Mouse (Mus musculus) left cerebral cortex, adult 11 months (tissue): ENCODE results near the gene Zdhhc7.

ENCODE experiments used
- DNase-seq: peaks from one replicate; pipeline ENCODE4 v3.0.0; 2022; ENCODE audit warnings: low spot score

Gene Zdhhc7

DNA sequence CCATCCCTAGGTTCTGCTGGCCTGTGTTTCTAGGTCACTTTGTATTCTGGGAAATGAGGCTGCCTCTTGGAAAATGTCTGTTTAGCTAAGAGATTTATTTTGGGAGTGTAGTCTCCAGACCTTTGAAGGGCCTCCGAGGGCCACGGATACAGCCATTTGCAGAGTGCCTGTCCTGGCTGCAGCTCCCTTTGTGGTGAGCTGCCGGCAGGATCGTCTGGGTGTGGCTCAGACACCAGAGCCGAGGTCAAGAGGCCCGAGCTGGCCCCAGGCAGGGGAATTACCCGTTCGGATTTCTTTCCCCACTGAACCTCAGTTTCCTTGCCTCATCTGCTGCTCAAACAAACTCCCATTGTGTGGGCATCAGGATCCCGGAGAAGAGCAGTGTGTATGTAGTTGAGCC, 65.2 kb downstream of the Zdhhc7 start:
- no peak for DNase-seq

DNA sequence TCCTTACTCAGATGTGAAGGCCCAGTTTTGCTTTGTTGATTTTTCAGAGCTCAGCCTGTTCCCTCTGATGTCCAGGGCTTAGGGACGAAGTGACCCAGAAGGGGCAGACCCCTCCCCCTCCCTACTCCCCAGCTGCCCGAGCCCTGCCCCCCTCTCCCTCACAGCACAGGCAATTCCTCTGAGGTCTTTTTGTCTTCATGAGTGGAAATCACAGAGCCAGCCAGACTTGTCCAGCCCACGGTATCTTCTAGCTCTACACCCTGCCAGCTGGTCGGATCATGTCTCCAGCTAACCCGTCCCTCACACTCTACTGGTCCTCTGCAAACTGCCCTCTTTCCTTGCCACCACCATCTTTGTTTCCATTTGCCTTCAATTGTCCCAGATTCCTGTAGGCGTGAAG, 66.8 kb downstream of the Zdhhc7 start:
- DNase-seq: no peak

- no peak for DNase-seq
Measured at GRCm38 (mm10) chr8:120032549-120033208, 68.6 kb downstream of the Zdhhc7 start.
